Mouse (Mus musculus) left cerebral cortex, adult 9 months (tissue): ENCODE results near the gene Dnajc5.

Source experiments
- DNase-seq, 2 experiments: peaks; one replicate each; pipeline ENCODE4 v3.0.0; 2022; ENCODE audit warnings: low spot score in 2 of 2

The Dnajc5 gene

DNA sequence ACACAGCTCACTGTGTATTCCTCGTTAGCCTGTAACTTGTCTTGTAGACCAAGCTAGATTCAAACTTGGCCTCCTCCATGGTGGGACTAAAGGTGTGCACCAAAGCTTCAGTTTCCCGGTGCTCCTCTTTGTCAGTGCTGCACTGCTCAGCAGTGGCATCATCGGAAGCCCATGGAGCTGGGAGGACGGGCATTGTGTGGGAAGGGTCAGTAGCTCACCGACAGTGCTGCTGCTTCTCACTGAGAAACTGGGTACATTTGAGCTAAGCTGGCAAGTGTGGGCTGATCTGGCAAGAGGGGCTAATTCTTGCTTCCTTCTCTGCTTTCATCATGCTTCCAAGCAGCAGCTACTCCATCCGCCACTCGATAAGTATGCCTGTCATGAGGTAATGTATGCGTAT, 9.1 kb upstream of the Dnajc5 start:
- no peak for DNase-seq

DNA sequence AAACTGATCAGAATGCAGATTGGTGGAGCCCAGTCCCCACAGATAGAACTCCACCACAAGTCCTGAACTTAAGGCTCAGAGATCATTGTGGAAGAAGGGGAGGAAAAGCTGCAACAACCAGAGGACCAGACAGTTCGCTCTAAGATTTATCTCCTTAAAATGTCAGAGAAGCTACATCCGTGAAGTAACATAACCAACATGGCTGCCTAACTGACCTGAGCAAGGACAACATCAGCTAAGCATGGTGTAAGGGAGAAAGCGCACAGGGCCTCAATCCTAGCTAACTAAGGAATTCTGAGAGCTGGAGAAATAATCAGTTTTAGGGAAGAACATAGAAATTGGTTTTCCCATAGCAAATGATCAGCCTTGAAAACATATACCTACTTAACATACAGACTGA, 1.1 kb upstream of the Dnajc5 start:
- DNase-seq: no peak

DNA sequence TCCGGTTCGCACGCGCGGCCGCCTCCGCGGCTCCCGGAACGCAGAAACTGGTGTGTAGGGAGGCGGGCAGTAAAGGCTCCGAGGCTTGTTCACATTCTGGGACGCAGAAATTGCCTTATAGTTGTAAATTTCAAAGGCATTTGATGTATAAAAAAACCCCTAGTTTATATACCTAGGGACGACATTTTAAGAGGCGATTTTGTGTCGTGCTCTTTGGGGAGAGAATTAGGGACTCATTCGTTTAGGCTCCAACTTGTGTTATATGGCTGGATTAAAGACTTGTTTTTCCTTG, 597 bp downstream of the Dnajc5 start:
- no peak for DNase-seq

DNA sequence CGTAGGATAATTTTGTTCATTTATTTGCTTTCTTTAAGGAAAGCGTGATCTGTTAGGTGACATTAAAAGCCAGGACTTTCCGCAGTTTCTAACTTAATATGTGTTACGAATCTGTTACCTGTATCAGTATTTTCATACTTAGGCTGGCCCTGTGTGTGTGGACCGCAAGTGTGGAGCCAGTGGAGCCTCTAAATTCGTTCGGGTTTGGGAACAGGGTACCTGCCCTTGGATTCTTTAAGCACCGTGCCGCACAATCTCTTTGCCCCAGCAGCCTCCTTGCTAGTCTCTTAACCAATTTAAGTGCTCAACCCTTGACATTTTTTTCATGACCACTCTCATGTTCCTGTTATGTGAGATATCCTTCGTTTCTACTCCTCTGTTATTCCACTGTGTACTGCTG, 1.2 kb downstream of the Dnajc5 start:
- DNase-seq: no peak

DNA sequence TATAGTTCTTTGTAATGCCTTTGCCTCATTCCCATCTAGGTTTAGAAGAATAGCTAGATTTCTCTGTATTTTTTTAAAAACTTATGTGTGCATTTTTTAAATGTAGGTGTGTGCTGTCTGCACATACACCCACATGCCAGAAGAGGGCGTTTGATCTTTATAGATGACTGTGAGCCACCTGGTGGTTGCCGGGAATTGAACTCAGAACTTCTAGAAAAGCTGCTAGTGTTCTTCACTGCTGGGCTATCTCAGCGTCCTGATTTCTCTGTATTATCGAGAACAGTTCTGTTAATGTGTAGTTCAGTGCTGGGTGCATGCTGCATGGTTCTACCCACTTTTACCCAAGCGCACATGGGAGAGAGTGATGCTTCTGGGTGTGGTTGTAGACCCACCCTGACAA, 2.5 kb downstream of the Dnajc5 start:
- peak in 1 of 2 experiments; percentile 19 for DNase-seq

DNA sequence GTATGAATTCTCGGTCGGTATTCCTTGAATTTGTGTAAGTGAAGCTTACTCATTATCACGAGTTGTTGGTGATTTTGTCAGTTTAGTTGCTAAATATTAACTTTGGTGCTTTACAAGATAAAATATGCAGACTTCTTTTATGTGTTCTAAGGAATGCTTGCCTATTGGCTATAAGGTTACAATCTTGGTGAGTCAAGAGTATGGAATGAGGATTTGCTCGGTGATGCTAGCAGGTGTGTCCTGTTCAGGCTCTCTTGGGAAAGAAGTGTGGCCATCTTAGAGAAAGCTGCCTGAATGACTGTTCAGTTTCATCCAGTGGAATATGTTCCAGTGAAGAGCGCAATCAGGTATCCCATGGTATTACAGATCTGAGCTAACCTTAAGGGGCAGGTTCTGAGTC, 5.2 kb downstream of the Dnajc5 start:
- DNase-seq: no peak

DNA sequence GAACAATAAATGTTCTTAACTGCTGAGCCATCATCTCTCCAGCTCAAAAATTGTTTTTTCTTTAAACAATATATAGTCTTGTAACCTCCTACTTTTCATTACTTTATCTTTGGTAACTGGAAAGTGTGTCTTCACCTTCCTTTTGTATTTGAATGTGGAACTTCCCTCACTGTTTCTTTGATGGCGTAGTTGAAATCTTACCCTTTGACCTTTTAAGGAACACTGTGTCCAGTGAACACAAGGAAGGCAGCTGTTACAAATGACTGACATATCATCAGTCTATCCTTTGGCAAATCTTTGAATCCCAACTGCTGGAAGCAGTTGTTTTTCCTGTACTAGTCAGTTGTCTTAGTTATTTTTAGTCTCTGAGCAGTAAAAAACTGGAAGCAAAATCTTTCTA, 8.8 kb downstream of the Dnajc5 start:
- no peak for DNase-seq

DNA sequence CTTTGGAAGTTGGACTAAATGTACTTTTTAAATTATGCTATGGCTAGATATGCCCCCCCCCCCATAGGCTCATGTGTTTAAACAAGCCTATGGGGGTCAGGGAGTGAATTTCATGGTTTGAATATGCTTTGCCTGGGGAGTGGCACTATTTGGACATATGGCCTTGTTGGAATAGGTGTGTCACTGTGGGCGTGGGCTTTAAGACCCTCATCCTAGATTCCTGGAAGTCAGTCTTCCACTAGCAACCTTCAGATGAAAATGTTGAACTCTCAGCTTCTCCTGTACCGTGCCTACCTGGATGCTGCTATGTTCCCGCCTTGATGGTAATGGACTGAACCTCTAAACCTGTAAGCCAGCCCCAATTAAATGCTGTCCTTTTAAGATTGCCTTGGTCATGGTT, 12.3 kb downstream of the Dnajc5 start:
- DNase-seq: no peak

DNA sequence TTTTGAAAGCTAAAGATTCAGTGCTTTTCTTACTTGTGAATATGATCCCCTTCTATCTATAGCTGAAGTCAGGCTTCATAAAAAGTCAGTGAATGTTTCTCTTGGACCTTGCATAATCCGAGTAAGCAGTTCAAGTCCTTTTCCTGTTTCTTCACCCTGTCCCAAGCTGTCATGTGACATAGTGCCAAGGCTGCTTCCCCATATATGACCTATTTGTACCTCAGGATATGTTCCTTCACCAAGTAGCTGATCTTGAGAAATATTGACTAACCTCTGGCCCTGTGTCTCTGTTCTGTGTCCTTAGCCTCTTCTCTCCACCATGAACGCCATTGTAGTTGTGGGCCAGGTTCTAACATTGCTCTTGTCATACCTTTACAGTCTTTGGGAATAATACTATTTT, 16.1 kb downstream of the Dnajc5 start:
- DNase-seq: no peak

DNA sequence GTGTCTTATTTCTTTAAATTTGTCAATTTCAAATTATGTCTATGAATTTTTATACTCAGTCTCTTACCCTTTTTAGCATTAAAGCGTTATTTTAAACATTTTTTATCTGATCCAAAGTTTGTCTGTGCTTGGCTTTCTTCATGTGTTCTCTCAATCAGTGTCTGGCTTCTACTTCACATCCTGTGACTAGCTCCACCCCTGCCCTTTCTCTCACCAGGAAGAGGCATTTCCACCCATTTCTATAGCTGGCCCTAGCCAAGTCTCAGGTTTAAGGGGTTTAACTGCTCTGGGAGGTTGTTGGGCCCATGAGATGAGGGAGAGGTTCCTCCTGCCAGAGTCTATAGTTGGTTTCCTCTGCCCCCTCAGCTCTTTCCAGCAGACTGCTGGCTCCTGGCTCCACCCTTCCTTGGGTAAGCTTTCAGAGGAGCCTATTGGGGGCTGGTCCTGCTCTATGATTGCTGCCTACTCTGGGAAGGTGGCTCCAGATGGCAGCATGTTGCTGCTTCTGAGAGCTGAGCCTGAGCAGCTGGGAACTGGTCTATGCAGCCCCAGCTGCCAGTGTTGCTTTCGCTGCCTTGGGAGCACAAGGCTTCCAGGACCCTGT, 17.3 kb downstream of the Dnajc5 start:
- DNase-seq: peak; percentile 64 to 78

DNA sequence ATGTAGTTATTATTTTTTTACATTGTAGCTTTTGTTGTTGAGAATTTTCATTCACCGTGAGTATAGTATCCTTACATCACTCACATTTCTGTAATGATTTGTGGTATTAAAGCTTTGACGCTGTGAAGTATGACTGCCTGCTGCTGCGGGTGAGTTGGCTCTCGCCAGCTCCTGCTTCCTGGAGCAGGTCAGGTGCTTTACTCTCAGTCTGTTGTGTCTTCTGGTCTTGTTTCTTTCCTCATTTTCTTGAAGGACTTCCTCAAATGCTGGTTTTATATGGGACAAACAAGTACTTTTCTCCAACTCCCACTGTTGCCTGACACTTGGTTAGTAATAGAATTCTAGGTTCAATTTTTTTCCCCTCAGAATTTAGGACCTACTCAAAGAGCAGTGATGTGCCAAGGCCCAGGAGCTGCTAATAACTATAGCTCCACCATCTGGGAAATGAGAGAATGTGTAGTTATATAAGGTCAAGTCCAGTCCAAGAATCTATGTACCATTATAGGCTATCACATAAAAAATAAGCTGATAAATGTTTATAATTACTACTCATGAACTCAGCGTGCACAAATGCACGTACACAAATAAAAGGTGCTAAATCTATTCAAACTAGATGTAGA, 21.6 kb downstream of the Dnajc5 start:
- DNase-seq: no peak

DNA sequence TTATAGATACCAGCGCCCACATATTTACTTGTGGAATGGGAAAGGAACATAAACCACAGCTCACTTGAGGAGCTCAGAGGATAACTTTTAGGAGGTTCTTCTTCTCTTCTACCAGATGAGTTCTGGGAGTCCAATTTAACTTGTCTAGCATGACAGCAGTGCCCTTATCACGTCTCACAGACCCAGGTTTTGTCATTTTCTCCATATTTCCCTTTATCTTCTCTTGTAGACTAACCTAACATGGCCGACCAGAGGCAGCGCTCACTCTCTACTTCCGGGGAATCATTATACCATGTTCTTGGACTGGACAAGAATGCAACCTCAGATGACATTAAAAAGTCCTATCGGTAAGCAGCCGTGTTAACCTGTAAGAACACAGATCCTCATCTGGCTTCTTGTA, 25.9 kb downstream of the Dnajc5 start:
- no peak for DNase-seq

DNA sequence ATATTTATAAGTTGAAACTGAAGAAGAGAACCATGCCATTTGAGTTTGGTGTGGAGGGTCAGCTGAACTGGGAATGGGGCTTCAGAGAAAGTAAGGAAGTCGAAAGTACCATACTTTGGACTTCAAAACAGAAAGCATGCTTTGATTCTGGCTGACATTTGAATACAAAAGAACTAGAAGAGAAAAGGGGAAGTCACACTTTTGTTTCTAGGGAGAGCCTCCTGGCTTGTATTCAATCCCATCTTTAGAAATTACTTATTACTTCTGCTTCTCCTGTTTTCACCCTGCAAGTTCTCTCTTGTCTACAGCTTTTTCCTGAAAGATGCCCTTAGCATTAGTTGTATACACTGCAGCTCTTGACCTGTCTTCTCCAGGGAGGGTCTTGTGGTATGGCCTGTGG, 27.9 kb downstream of the Dnajc5 start:
- no peak for DNase-seq

DNA sequence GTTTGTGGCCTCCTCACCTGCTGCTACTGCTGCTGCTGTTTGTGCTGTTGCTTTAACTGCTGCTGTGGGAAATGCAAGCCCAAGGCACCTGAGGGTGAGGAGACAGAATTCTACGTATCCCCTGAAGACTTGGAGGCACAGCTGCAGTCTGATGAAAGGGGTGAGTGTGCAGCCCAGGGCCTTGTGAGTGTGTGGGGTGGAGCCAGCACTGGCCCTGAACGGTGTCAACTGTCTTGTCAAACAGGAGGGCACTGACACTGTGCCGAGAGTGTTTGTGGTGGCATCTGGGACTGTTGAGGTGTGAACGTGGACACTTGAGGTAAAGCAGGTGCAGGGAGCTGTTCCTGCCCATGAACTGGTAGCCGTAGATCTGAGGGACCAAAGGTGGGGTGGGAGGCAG, 28.4 kb downstream of the Dnajc5 start:
- no peak for DNase-seq

DNA sequence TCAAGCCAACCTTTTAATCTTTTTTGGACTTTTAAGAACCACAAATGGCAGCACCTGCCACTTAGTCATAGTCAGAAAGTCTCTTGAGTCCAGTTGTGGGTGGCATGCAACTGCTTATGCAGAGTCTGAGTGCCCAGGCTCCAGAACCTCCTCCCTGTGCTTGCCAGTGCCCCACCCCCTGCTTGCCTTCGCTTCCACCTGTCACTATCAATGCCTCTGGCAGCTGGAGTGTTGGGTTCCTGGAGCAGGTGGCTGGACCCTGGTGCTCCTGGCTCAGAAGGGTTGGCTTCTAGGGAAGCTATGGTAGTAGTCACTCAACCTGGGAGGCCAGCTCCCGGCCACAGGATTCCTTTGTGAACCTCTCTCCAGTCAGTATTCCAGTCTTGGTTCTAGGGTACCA, 29.9 kb downstream of the Dnajc5 start:
- DNase-seq: no peak

DNA sequence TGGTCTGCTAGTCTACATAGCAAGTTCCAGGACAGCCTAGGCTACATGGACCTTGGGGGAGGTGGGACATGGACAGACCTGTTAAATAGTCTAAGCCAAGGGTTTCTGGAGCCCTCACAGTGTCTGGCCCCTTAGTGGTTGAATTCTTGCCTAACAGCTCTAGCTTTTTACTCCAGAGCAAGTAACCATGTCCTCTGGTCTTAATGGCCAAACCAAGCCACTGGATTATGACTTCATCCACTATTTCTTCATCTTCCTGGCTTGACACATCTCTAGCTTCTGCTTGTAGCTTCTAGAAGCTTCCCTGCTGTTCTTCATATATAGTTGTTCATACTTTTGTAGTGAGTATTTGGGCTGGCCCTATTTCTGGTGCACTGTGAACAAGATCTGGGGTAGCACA, 33.5 kb downstream of the Dnajc5 start:
- DNase-seq: no peak

DNA sequence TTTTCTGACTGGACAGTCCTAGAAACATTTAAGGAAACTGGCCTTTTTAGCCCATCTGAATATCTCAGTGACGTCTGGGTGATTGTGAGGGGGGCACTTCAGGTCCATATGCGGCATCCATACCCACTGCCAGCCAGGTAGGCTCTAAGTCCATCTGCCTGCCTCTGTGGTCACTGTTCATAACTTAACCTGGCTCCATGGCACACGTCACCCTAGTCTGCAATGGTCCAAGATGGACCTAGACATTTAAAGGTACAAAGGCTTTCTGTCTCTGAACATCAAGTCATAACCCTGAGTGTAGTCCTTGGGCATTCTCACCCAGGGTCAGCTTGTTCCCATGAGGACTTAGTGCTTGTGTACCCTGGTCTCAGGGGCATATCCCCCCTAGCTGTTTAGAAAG, 47.1 kb downstream of the Dnajc5 start:
- DNase-seq: no peak

DNA sequence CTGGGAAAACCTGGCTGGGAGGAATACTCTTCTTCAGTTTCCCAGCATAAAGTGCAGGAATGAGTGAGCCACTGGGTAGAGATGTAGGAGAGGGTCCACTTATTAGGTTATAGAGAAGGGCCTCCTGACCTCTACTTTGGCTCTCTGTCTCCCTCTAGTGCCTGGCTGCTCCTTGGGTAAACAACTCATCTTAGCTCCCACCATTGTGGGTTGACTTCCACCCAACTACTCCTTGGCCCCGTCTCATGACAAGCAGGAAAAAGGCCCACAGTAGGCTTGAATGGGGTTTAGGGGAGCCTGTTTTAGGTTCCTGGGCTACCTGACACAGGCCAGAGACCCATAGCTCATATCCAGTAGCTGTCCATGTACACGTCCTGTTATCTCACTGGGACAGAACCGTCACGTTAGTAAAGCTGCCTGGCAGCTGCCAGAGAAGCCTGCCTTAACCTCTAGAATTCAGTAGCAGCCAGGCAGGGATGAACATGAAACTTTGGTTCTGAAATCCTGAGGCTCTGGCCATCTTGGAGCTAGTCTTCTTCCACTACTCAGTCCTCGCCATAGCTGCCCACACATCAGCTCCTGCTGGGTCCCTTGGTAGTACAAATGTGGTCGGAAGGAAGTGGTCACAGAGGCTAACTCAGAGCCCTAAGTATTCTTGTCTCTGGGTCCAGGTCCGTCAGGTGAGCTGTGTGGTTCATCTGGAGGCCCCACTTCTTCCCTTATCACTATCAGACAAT, 48.2 kb downstream of the Dnajc5 start:
- DNase-seq: no peak

DNA sequence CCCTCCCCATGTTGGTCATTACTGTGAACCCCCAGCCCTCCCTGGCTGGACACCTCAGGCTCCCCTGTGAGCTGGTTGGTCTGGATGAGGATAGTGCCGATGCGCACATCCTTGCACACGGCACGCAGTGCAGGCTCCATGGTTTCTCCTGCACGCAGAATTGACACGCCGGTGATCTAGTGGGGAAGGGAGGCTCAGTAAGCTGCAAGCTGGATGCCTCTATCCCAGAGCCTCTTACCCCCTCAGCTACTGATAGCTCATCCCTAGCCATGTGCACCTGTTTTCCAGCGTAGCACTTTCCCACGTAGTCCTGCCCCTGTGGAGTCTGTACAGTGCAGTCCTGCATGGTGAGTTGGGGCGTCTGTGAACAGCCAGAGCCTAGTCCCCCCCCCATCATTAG, 49.6 kb downstream of the Dnajc5 start:
- no peak for DNase-seq

DNA sequence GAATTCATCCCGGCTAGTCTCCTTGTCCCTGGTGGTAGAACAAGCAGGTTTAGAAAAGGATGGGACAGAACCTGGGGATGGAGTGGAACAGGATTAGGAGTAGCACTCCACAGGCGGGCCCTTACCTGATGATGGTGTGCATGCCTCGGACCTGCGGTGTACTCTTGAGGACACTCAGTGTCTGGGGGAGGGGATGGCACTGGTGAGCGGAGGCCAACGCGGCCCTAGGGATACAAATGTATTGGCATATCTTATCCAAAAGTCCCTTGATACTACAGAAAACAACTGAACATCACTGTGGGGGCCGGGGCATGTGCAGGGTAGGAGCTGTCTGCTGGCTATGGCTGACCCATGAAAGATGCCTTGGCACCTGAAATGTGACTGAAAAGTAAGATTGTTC, 50.1 kb downstream of the Dnajc5 start:
- no peak for DNase-seq

DNA sequence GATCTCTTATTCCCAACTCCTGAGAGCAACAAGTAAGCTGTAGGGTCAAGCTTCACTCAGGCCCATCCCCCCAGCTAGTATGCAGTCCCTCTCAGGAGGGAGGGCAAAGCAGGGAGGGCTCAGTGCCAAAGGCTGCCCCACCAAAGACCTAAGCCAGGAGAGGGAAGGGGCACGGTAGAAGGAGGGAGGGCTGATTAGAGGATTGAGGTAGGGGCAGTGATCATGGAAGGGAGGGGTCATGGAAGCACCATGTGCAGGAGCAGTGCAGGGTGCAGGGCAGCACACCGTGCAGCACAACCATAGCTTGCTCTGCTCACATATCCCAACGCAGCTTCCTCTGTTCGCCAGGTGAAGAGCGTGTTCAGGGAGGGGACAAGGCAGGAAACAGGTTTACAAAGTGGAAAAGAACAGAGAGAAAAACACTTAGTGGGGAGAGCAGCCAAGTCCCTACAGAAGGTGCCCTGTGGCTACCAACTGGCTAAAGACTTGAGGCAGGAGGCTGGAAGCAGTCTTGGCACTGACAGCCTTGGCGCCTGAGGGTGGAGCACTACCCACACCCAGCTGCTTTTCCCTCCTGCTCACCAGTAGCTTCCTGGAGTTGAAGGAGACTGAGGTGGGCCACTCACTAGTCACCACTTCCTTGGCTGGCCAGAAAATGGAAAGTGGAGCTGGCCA, 50.8 kb downstream of the Dnajc5 start:
- DNase-seq: no peak

DNA sequence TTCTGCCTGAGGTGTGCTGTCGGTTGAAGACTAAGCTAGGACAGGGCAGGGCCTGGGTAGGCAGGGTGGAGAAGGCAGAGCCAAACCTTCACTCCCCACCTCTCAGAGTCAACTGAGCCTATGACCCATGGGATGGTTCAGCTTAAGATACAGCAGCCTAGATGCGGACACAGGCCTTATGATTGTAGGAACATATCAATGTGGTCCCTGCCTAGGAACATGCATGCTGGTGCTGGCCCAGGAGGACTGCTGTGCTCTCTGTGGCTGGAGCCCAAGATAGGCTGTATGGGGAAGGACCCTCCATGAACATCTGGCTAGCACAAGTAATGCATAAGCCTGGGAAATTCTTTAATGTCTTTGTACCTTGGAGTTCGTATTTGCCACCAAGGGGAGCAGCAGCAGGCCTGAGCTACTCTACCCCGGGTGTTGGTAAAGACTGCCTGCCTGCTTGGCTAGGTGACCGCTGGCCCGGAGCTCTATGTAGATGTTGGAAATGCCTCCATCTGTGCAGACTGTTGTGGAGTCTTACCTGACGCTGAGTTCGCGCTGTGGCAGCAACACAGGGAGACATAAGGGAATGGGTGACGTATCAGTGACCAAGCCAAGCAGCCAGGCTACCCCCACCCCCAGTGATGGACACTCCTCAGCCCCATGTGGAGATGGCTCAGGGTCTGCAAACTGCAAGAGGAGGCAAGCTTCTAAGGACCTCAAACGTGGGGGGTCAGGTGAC, 51.8 kb downstream of the Dnajc5 start:
- DNase-seq: no peak
